Mouse (Mus musculus): ENCODE data around the gene Ahcyl1. TPM values are rescaled to one million over a fixed set of nuclear protein-coding genes. Genes with fewer than 3 reads are reported as not detected.

Ahcyl1 gene
- polyA plus RNA-seq, 1 experiment, result 72.1 TPM

- Histone ChIP-seq H3K27me3 (ENCODE audit: control insufficient read depth, insufficient read depth, insufficient read length) (no peaks in the 10 kb centered on the region), H3K4me3 (ENCODE audit: insufficient read depth, poor library complexity, severe bottlenecking) (no peak overlapping the region), H3K79me2 (ENCODE audit: control insufficient read depth, insufficient read depth) (peaks cover 100% of the 10 kb centered on the region), H3ac (ENCODE audit: control insufficient read depth, insufficient read length, low read depth) (no peak overlapping the region), H3K79me3 (ENCODE audit: low read depth) (peaks cover 97% of the 10 kb centered on the region), H3K36me3 (ENCODE audit: control insufficient read depth, insufficient read depth) (peaks cover 23% of the 10 kb centered on the region)
- TF ChIP-seq MYOD1 (IDR thresholded peaks at IDR 0.05; ENCODE audit: control insufficient read depth, insufficient read length, low read depth) (no peak), CEBPB (IDR thresholded peaks at IDR 0.05; ENCODE audit: low read depth) (no peak), FOSL1 (IDR thresholded peaks at IDR 0.05; ENCODE audit: insufficient read depth, low read length, poor library complexity, severe bottlenecking) (no peak), MAX (IDR thresholded peaks at IDR 0.05) (no peak), MYOG (IDR thresholded peaks at IDR 0.05; ENCODE audit: control insufficient read depth, extremely low read depth, insufficient read length) (no peak), USF1 (IDR thresholded peaks at IDR 0.05; ENCODE audit: low read depth) (no peak), CTCF (IDR thresholded peaks at IDR 0.05; ENCODE audit: control insufficient read depth, insufficient read depth, insufficient read length) (no peak)
Measured at GRCm38 (mm10) chr3:107683587-107683986, 12.8 kb downstream of the Ahcyl1 start.

GRCm38 (mm10) chr3:107680790-107681576 is 15.4 kb downstream of the Ahcyl1 start:
- TF ChIP-seq CTCF (IDR thresholded peaks at IDR 0.05; ENCODE audit: control insufficient read depth, insufficient read depth, insufficient read length) (no peak), MYOD1 (IDR thresholded peaks at IDR 0.05; ENCODE audit: control insufficient read depth, insufficient read length, low read depth) (no peak), FOSL1 (IDR thresholded peaks at IDR 0.05; ENCODE audit: insufficient read depth, low read length, poor library complexity, severe bottlenecking) (no peak), USF1 (IDR thresholded peaks at IDR 0.05; ENCODE audit: low read depth) (no peak), MAX (IDR thresholded peaks at IDR 0.05) (no peak)
- no peak overlapping the region for H3K4me3 ChIP-seq (ENCODE audit: insufficient read depth, poor library complexity, severe bottlenecking)
- no peaks in the 10 kb centered on the region for H3K27me3 ChIP-seq (ENCODE audit: control insufficient read depth, insufficient read depth, insufficient read length)
- peaks cover 85% of the 10 kb centered on the region for H3K79me3 ChIP-seq (ENCODE audit: low read depth)
- H3ac ChIP-seq (ENCODE audit: control insufficient read depth, insufficient read length, low read depth), result no peak overlapping the region
- peaks cover 86% of the 10 kb centered on the region for H3K79me2 ChIP-seq (ENCODE audit: control insufficient read depth, insufficient read depth)
- peaks cover 32% of the 10 kb centered on the region for H3K36me3 ChIP-seq (ENCODE audit: control insufficient read depth, insufficient read depth)

DNA sequence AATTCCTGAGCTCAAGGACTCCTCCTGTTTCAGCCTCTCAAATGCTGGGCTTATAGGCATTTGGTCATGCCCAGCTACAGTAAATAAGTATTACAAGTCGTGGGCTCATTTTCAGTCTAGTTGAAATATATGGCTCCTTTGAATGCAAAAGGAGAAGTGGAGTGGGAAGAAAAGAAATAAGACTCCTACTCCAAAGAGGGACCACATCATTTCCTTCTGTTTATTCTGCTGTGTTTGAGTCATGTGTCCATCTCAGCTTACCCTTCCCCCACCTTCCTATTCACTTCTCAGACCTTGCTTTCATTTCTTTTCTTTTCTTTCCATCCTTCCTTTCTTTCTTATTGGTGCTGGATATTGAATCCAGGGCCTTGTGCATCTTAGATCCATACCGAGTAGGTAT is 24.9 kb downstream of the Ahcyl1 start:
- TF ChIP-seq MAX (IDR thresholded peaks at IDR 0.05) (no peak), USF1 (IDR thresholded peaks at IDR 0.05; ENCODE audit: low read depth) (no peak), FOSL1 (IDR thresholded peaks at IDR 0.05; ENCODE audit: insufficient read depth, low read length, poor library complexity, severe bottlenecking) (no peak), CTCF (IDR thresholded peaks at IDR 0.05; ENCODE audit: control insufficient read depth, insufficient read depth, insufficient read length) (no peak), MYOG (IDR thresholded peaks at IDR 0.05; ENCODE audit: control insufficient read depth, extremely low read depth, insufficient read length) (no peak), MYOD1 (IDR thresholded peaks at IDR 0.05; ENCODE audit: control insufficient read depth, insufficient read length, low read depth) (no peak), CEBPB (IDR thresholded peaks at IDR 0.05; ENCODE audit: low read depth) (no peak)
- Histone ChIP-seq H3K4me3 (ENCODE audit: insufficient read depth, poor library complexity, severe bottlenecking) (no peak overlapping the region), H3ac (ENCODE audit: control insufficient read depth, insufficient read length, low read depth) (no peak overlapping the region), H3K36me3 (ENCODE audit: control insufficient read depth, insufficient read depth) (peaks cover 95% of the 10 kb centered on the region), H3K27me3 (ENCODE audit: control insufficient read depth, insufficient read depth, insufficient read length) (no peaks in the 10 kb centered on the region), H3K79me2 (ENCODE audit: control insufficient read depth, insufficient read depth) (no peaks in the 10 kb centered on the region), H3K79me3 (ENCODE audit: low read depth) (no peaks in the 10 kb centered on the region)

- Histone ChIP-seq H3K79me2 (ENCODE audit: control insufficient read depth, insufficient read depth) (no peaks in the 10 kb centered on the region), H3ac (ENCODE audit: control insufficient read depth, insufficient read length, low read depth) (no peak overlapping the region), H3K4me3 (ENCODE audit: insufficient read depth, poor library complexity, severe bottlenecking) (no peak overlapping the region), H3K36me3 (ENCODE audit: control insufficient read depth, insufficient read depth) (peaks cover 96% of the 10 kb centered on the region), H3K79me3 (ENCODE audit: low read depth) (no peaks in the 10 kb centered on the region), H3K27me3 (ENCODE audit: control insufficient read depth, insufficient read depth, insufficient read length) (no peaks in the 10 kb centered on the region)
- TF ChIP-seq FOSL1 (IDR thresholded peaks at IDR 0.05; ENCODE audit: insufficient read depth, low read length, poor library complexity, severe bottlenecking), result no peak
- no peak for TF ChIP-seq MYOG (IDR thresholded peaks at IDR 0.05; ENCODE audit: control insufficient read depth, extremely low read depth, insufficient read length)
- no peak for TF ChIP-seq CTCF (IDR thresholded peaks at IDR 0.05; ENCODE audit: control insufficient read depth, insufficient read depth, insufficient read length)
- no peak for TF ChIP-seq MYOD1 (IDR thresholded peaks at IDR 0.05; ENCODE audit: control insufficient read depth, insufficient read length, low read depth)
- TF ChIP-seq USF1 (IDR thresholded peaks at IDR 0.05; ENCODE audit: low read depth), result no peak
- no peak for TF ChIP-seq CEBPB (IDR thresholded peaks at IDR 0.05; ENCODE audit: low read depth)
- TF ChIP-seq MAX (IDR thresholded peaks at IDR 0.05), result no peak
Measured at GRCm38 (mm10) chr3:107670500-107670899, 25.9 kb downstream of the Ahcyl1 start.

GRCm38 (mm10) chr3:107668786-107669185 is 27.6 kb downstream of the Ahcyl1 start:
- no peak overlapping the region for H3ac ChIP-seq (ENCODE audit: control insufficient read depth, insufficient read length, low read depth)
- TF ChIP-seq FOSL1 (IDR thresholded peaks at IDR 0.05; ENCODE audit: insufficient read depth, low read length, poor library complexity, severe bottlenecking) (no peak), MYOG (IDR thresholded peaks at IDR 0.05; ENCODE audit: control insufficient read depth, extremely low read depth, insufficient read length) (no peak), MYOD1 (IDR thresholded peaks at IDR 0.05; ENCODE audit: control insufficient read depth, insufficient read length, low read depth) (no peak), CTCF (IDR thresholded peaks at IDR 0.05; ENCODE audit: control insufficient read depth, insufficient read depth, insufficient read length) (no peak), CEBPB (IDR thresholded peaks at IDR 0.05; ENCODE audit: low read depth) (no peak), MAX (IDR thresholded peaks at IDR 0.05) (no peak), USF1 (IDR thresholded peaks at IDR 0.05; ENCODE audit: low read depth) (no peak)
- H3K79me2 ChIP-seq (ENCODE audit: control insufficient read depth, insufficient read depth), result no peaks in the 10 kb centered on the region
- H3K27me3 ChIP-seq (ENCODE audit: control insufficient read depth, insufficient read depth, insufficient read length), result no peaks in the 10 kb centered on the region
- H3K4me3 ChIP-seq (ENCODE audit: insufficient read depth, poor library complexity, severe bottlenecking), result no peak overlapping the region
- peaks cover 96% of the 10 kb centered on the region for H3K36me3 ChIP-seq (ENCODE audit: control insufficient read depth, insufficient read depth)
- H3K79me3 ChIP-seq (ENCODE audit: low read depth), result no peaks in the 10 kb centered on the region
